Mouse (Mus musculus) C3H10T1/2 (cell line): Measurements from ENCODE around the gene Gnb1l. TPM values are rescaled to one million over a fixed set of nuclear protein-coding genes. Genes with fewer than 3 reads are reported as not detected.

Source experiments
- polyA plus RNA-seq, 2 experiments: library from polyadenylated mRNA; unstranded; fragments of >200 nt; fragmentation: generic; extraction: Trizol; gene quantifications; one replicate each; pipeline ENCODE4 v1.2.1; 2012; ENCODE audit warnings: missing spikeins in 2 of 2

Gene Gnb1l
- polyA plus RNA-seq: 10 to 100 TPM in 1 of 2 experiments, 1 to 10 TPM in 1; 8.2 to 17.7 TPM

DNA sequence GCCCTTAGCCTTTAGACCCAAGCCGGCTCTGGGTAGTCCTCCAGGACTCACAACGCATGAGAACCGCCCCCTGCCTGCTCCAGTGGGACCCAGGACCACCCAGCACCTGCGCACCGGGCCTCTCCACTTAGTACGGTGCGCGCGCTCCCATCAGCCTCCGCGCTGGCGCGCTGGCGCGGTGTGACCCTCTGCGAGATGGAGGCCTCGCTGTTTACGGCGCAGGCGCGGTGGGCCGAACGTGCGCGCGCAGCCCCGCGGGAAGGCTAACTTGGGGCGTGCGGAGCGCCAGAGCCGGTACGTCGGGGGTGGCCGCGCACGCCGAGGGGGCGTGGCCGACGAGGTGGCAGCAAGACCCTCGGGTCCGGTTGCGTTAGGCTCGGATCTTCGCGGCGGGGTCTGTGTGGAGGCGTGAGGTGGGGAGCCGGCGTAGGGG, at the start of gene Gnb1l, which contains the start of gene Rtl10:
Gene Gnb1l, plus strand, starts transcription at position 156 of the 433 bp plus-strand sequence.
Gene Rtl10, plus strand, starts transcription at position 344 of the 433 bp plus-strand sequence.

GRCm38 (mm10) chr16:18589804-18590790, 91.6 kb downstream of the Gnb1l start, which contains the start of gene Tbx1:
TSS of gene Tbx1 (minus strand) at chr16:18590671.

Other genes starting within 250 kb of the Gnb1l start
- 100 to 1,000 TPM; 119 to 125 TPM for gene Ranbp1, start 250.0 kb upstream of the Gnb1l start, polyA plus RNA-seq
- gene Gm49776, start 240.4 kb upstream of the Gnb1l start, polyA plus RNA-seq: under 1 TPM in 1 of 2 experiments, not detected in 1; 0.20 TPM
- gene Dgcr8, start 209.5 kb upstream of the Gnb1l start, polyA plus RNA-seq: 10 to 100 TPM in 1 of 2 experiments, 1 to 10 TPM in 1; 2.8 to 17.0 TPM
- gene Tango2, start 150.6 kb upstream of the Gnb1l start, polyA plus RNA-seq: 10 to 100 TPM; 13.4 to 27.9 TPM
- gene Arvcf, start 150.5 kb upstream of the Gnb1l start, polyA plus RNA-seq: 10 to 100 TPM in 1 of 2 experiments, 1 to 10 TPM in 1; 5.1 to 32.9 TPM
- 10 to 100 TPM; 17.8 to 23.3 TPM for gene Txnrd2, start 72.3 kb upstream of the Gnb1l start, polyA plus RNA-seq
- 100 to 1,000 TPM in 1 of 2 experiments, 10 to 100 TPM in 1; 53.2 to 129 TPM for gene Comt, start 71.9 kb upstream of the Gnb1l start, polyA plus RNA-seq
- 1 to 10 TPM in 1 of 2 experiments, under 1 TPM in 1; 0.98 to 2.9 TPM for gene Rtl10, start 188 bp downstream of the Gnb1l start, polyA plus RNA-seq
- gene Tbx1, start 92.0 kb downstream of the Gnb1l start, polyA plus RNA-seq: 10 to 100 TPM; 31.9 to 75.7 TPM
- 10 to 100 TPM in 1 of 2 experiments, 1 to 10 TPM in 1; 7.4 to 14.7 TPM for gene Gp1bb, start 123.7 kb downstream of the Gnb1l start, polyA plus RNA-seq
- gene Gm49601, start 127.7 kb downstream of the Gnb1l start, polyA plus RNA-seq: 10 to 100 TPM in 1 of 2 experiments, 1 to 10 TPM in 1; 2.5 to 14.2 TPM
- gene Sept5, start 131.2 kb downstream of the Gnb1l start, polyA plus RNA-seq: 10 to 100 TPM; 56.1 to 93.6 TPM